Mouse (Mus musculus): ENCODE measurements around the gene Kcnj12.

Kcnj12 gene

GRCm38 (mm10) chr11:61051151-61051550 is 28.8 kb downstream of the Kcnj12 start:
- no peak for DNase-seq (ENCODE audit: extremely low read depth, low read depth, low spot score)

GRCm38 (mm10) chr11:61056871-61057270 is 34.5 kb downstream of the Kcnj12 start:
- no peak for DNase-seq (ENCODE audit: extremely low read depth, low read depth, low spot score)

GRCm38 (mm10) chr11:61059691-61060457 is 37.5 kb downstream of the Kcnj12 start:
- DNase-seq (ENCODE audit: extremely low read depth, low read depth, low spot score): no peak

GRCm38 (mm10) chr11:61060634-61061033 is 38.3 kb downstream of the Kcnj12 start:
- DNase-seq (ENCODE audit: extremely low read depth, low read depth, low spot score): no peak

- DNase-seq (ENCODE audit: extremely low read depth, low read depth, low spot score): no peak
These were observed 40.4 kb downstream of the Kcnj12 start for GRCm38 (mm10) chr11:61062548-61063461.

- no peak for DNase-seq (ENCODE audit: extremely low read depth, low read depth, low spot score)
These were observed 41.1 kb downstream of the Kcnj12 start for GRCm38 (mm10) chr11:61063503-61063902.

- no peak for DNase-seq (ENCODE audit: extremely low read depth, low read depth, low spot score)
These were observed 43.3 kb downstream of the Kcnj12 start for GRCm38 (mm10) chr11:61065620-61066019.

- DNase-seq (ENCODE audit: extremely low read depth, low read depth, low spot score): no peak
These were observed 44.9 kb downstream of the Kcnj12 start for GRCm38 (mm10) chr11:61067133-61067835.

GRCm38 (mm10) chr11:61068866-61069265 is 46.5 kb downstream of the Kcnj12 start:
- no peak for DNase-seq (ENCODE audit: extremely low read depth, low read depth, low spot score)

GRCm38 (mm10) chr11:61069645-61070044 is 47.3 kb downstream of the Kcnj12 start:
- no peak for DNase-seq (ENCODE audit: extremely low read depth, low read depth, low spot score)

- DNase-seq (ENCODE audit: extremely low read depth, low read depth, low spot score): no peak
These were observed 52.4 kb downstream of the Kcnj12 start for GRCm38 (mm10) chr11:61074646-61075317.

GRCm38 (mm10) chr11:61075361-61076326 is 53.3 kb downstream of the Kcnj12 start:
- no peak for DNase-seq (ENCODE audit: extremely low read depth, low read depth, low spot score)

GRCm38 (mm10) chr11:61081624-61082023 is 59.3 kb downstream of the Kcnj12 start:
- DNase-seq (ENCODE audit: extremely low read depth, low read depth, low spot score): no peak

GRCm38 (mm10) chr11:61090195-61090594 is 67.8 kb downstream of the Kcnj12 start:
- no peak for DNase-seq (ENCODE audit: extremely low read depth, low read depth, low spot score)

GRCm38 (mm10) chr11:61091192-61091591 is 68.8 kb downstream of the Kcnj12 start:
- DNase-seq (ENCODE audit: extremely low read depth, low read depth, low spot score): no peak

- no peak for DNase-seq (ENCODE audit: extremely low read depth, low read depth, low spot score)
These were observed 69.4 kb downstream of the Kcnj12 start for GRCm38 (mm10) chr11:61091642-61092262.

- DNase-seq (ENCODE audit: extremely low read depth, low read depth, low spot score): no peak
These were observed 75.7 kb downstream of the Kcnj12 start for GRCm38 (mm10) chr11:61098046-61098445.

GRCm38 (mm10) chr11:61102397-61103339 is 80.3 kb downstream of the Kcnj12 start:
- no peak for DNase-seq (ENCODE audit: extremely low read depth, low read depth, low spot score)

Measured in fat pad, adult 2 months (tissue).